Mouse (Mus musculus): ENCODE measurements at regions not wholly inside any gene's neighbourhood (a gene's known extent, or its start where the extent isn't known, plus 50 kb on each side); places are given as distances from the start of the nearest gene placed in this dataset.

GRCm38 (mm10) chr17:49196046-49196684, 232.0 kb upstream of the Mocs1 start:
- no peaks in the 10 kb centered on the region for H3K27me3 ChIP-seq (ENCODE audit: insufficient read depth, low read length)
- 70% methylated on average over 8 of the region's 8 CpGs for WGBS
- DNase-seq, result no peak
- H3K36me3 ChIP-seq (ENCODE audit: insufficient read depth), result no peaks in the 10 kb centered on the region
- no peak for ATAC-seq (ENCODE audit: insufficient read depth)
- H3K27ac ChIP-seq (ENCODE audit: low read depth), result no peak overlapping the region
- H3K4me3 ChIP-seq (ENCODE audit: low read depth, low read length), result no peak overlapping the region
- no peaks in the 10 kb centered on the region; the same call in 1 of the 2 replicates for H3K9me3 ChIP-seq (ENCODE audit: low read depth, low read length)
- no peak overlapping the region for H3K9ac ChIP-seq
- TF ChIP-seq CTCF (IDR thresholded peaks at IDR 0.05; ENCODE audit: low read depth), result no peak
- no peaks in the 10 kb centered on the region for H3K4me1 ChIP-seq (ENCODE audit: insufficient read depth)
- H3K4me2 ChIP-seq, result no peak overlapping the region

GRCm38 (mm10) chr17:49201495-49201894, 226.7 kb upstream of the Mocs1 start:
- H3K9me3 ChIP-seq (ENCODE audit: low read depth, low read length), result no peaks in the 10 kb centered on the region; the same call in 1 of the 2 replicates

GRCm38 (mm10) chr17:49205095-49205494, 223.1 kb upstream of the Mocs1 start:
- Histone ChIP-seq H3K27ac (ENCODE audit: low read depth) (no peak overlapping the region), H3K9me3 (ENCODE audit: low read depth, low read length) (no peaks in the 10 kb centered on the region; the same call in 1 of the 2 replicates), H3K27me3 (ENCODE audit: insufficient read depth, low read length) (no peaks in the 10 kb centered on the region), H3K9ac (no peak overlapping the region), H3K4me2 (no peak overlapping the region), H3K4me1 (ENCODE audit: insufficient read depth) (no peaks in the 10 kb centered on the region), H3K4me3 (ENCODE audit: low read depth, low read length) (no peak overlapping the region), H3K36me3 (ENCODE audit: insufficient read depth) (no peaks in the 10 kb centered on the region)
- 29% methylated on average over 5 of the region's 5 CpGs for WGBS
- TF ChIP-seq CTCF (IDR thresholded peaks at IDR 0.05; ENCODE audit: low read depth), result no peak
- no peak for DNase-seq
- ATAC-seq (ENCODE audit: insufficient read depth), result no peak; the same call in 1 of the 2 replicates

More at GRCm38 (mm10) chr17:49201495-49201894, 226.7 kb upstream of the Mocs1 start:
- Histone ChIP-seq H3K4me2 (no peak overlapping the region), H3K9ac (no peak overlapping the region), H3K27ac (ENCODE audit: low read depth) (no peak overlapping the region), H3K27me3 (ENCODE audit: insufficient read depth, low read length) (no peaks in the 10 kb centered on the region), H3K36me3 (ENCODE audit: insufficient read depth) (no peaks in the 10 kb centered on the region), H3K4me3 (ENCODE audit: low read depth, low read length) (no peak overlapping the region), H3K4me1 (ENCODE audit: insufficient read depth) (no peaks in the 10 kb centered on the region)
- ATAC-seq (ENCODE audit: insufficient read depth), result no peak
- no peak for TF ChIP-seq CTCF (IDR thresholded peaks at IDR 0.05; ENCODE audit: low read depth)
- no peak for DNase-seq
- WGBS, result 87% methylated on average over 3 of the region's 3 CpGs

GRCm38 (mm10) chr17:49205564-49205963, 222.6 kb upstream of the Mocs1 start:
- no peak overlapping the region for H3K4me3 ChIP-seq (ENCODE audit: low read depth, low read length)
- 57% methylated on average over 1 of the region's 1 CpGs for WGBS
- TF ChIP-seq CTCF (IDR thresholded peaks at IDR 0.05; ENCODE audit: low read depth), result no peak
- H3K27ac ChIP-seq (ENCODE audit: low read depth), result no peak overlapping the region
- no peak overlapping the region for H3K9ac ChIP-seq
- H3K36me3 ChIP-seq (ENCODE audit: insufficient read depth), result no peaks in the 10 kb centered on the region
- no peak overlapping the region for H3K4me2 ChIP-seq
- H3K9me3 ChIP-seq (ENCODE audit: low read depth, low read length), result no peaks in the 10 kb centered on the region; the same call in 1 of the 2 replicates
- peak; percentile 28; the same call in 1 of the 2 replicates for ATAC-seq (ENCODE audit: insufficient read depth)
- no peaks in the 10 kb centered on the region for H3K4me1 ChIP-seq (ENCODE audit: insufficient read depth)
- no peak for DNase-seq
- H3K27me3 ChIP-seq (ENCODE audit: insufficient read depth, low read length), result no peaks in the 10 kb centered on the region

GRCm38 (mm10) chr17:49206708-49207107, 221.5 kb upstream of the Mocs1 start:
- H3K27ac ChIP-seq (ENCODE audit: low read depth), result no peak overlapping the region
- WGBS, result 41% methylated on average over 9 of the region's 9 CpGs
- H3K4me3 ChIP-seq (ENCODE audit: low read depth, low read length), result no peak overlapping the region
- no peak; the same call in 1 of the 2 replicates for ATAC-seq (ENCODE audit: insufficient read depth)
- H3K36me3 ChIP-seq (ENCODE audit: insufficient read depth), result no peaks in the 10 kb centered on the region
- peak; percentile 44; the same call in 1 of the 2 replicates for TF ChIP-seq CTCF (IDR thresholded peaks at IDR 0.05; ENCODE audit: low read depth)
- peak; percentile 13 for DNase-seq
- no peak overlapping the region for H3K9ac ChIP-seq
- H3K4me2 ChIP-seq, result no peak overlapping the region
- H3K4me1 ChIP-seq (ENCODE audit: insufficient read depth), result no peaks in the 10 kb centered on the region
- H3K9me3 ChIP-seq (ENCODE audit: low read depth, low read length), result no peaks in the 10 kb centered on the region
- H3K27me3 ChIP-seq (ENCODE audit: insufficient read depth, low read length), result no peaks in the 10 kb centered on the region

- H3K4me2 ChIP-seq, result no peak overlapping the region
- peak; percentile 22 for DNase-seq
- no peak overlapping the region for H3K9ac ChIP-seq
- TF ChIP-seq CTCF (IDR thresholded peaks at IDR 0.05; ENCODE audit: low read depth), result 0 out of 2 replicates have a peak, but pooled peaks have one; percentile 18
- H3K27ac ChIP-seq (ENCODE audit: low read depth), result no peak overlapping the region
- H3K4me3 ChIP-seq (ENCODE audit: low read depth, low read length), result no peak overlapping the region
- no peaks in the 10 kb centered on the region for H3K27me3 ChIP-seq (ENCODE audit: insufficient read depth, low read length)
- 61% methylated on average over 10 of the region's 10 CpGs for WGBS
- no peaks in the 10 kb centered on the region for H3K36me3 ChIP-seq (ENCODE audit: insufficient read depth)
- no peak for ATAC-seq (ENCODE audit: insufficient read depth)
- no peaks in the 10 kb centered on the region for H3K4me1 ChIP-seq (ENCODE audit: insufficient read depth)
- H3K9me3 ChIP-seq (ENCODE audit: low read depth, low read length), result no peaks in the 10 kb centered on the region
These were observed 219.8 kb upstream of the Mocs1 start for GRCm38 (mm10) chr17:49208315-49208820.

- ATAC-seq (ENCODE audit: insufficient read depth), result no peak
These were observed 215.2 kb upstream of the Mocs1 start for GRCm38 (mm10) chr17:49212918-49213317.

More at GRCm38 (mm10) chr17:49212918-49213317, 215.2 kb upstream of the Mocs1 start:
- WGBS, result 90% methylated on average over 13 of the region's 13 CpGs
- TF ChIP-seq CTCF (IDR thresholded peaks at IDR 0.05; ENCODE audit: low read depth), result no peak
- H3K27me3 ChIP-seq (ENCODE audit: insufficient read depth, low read length), result no peaks in the 10 kb centered on the region
- H3K9ac ChIP-seq, result no peak overlapping the region
- no peak overlapping the region for H3K27ac ChIP-seq (ENCODE audit: low read depth)
- no peaks in the 10 kb centered on the region for H3K36me3 ChIP-seq (ENCODE audit: insufficient read depth)
- H3K4me3 ChIP-seq (ENCODE audit: low read depth, low read length), result no peak overlapping the region
- no peaks in the 10 kb centered on the region for H3K4me1 ChIP-seq (ENCODE audit: insufficient read depth)
- no peak for DNase-seq
- no peaks in the 10 kb centered on the region for H3K9me3 ChIP-seq (ENCODE audit: low read depth, low read length)
- no peak overlapping the region for H3K4me2 ChIP-seq

Measured in lung, embryonic 14.5 days (tissue).